Mouse (Mus musculus): ENCODE data around the gene Azgp1. TPM values are rescaled to one million over a fixed set of nuclear protein-coding genes. Genes with fewer than 3 reads are reported as not detected.
"Not testable (repeated sequence)": the region's sequence is repeated elsewhere in the genome, so short reads cannot be mapped to it uniquely, and the experiment has no call there.

Gene Azgp1
- polyA plus RNA-seq, 1 experiment from 2014 or later, result not detected

GRCm38 (mm10) chr5:138016530-138016929 is 35.2 kb downstream of the Azgp1 start:
- Histone ChIP-seq H3K4me1 (ENCODE audit: control insufficient read depth, insufficient read depth, low read depth, low read length) (no peaks in the 10 kb centered on the region), H3K9ac (ENCODE audit: low read depth, low read length) (no peak overlapping the region), H3K9me3 (ENCODE audit: control insufficient read depth, low read length) (no peaks in the 10 kb centered on the region), H3K27ac (ENCODE audit: low read depth, low read length) (no peak overlapping the region), H3K27me3 (replicated peaks; ENCODE audit: control insufficient read depth, insufficient read depth, low read length) (no peaks in the 10 kb centered on the region), H3K4me3 (ENCODE audit: low read length) (no peak overlapping the region), H3K36me3 (ENCODE audit: control insufficient read depth, insufficient read depth, low read length) (no peaks in the 10 kb centered on the region), H3K4me2 (ENCODE audit: low read length) (no peak overlapping the region)
- ATAC-seq, result no peak
- WGBS, result 86% methylated on average over 2 of the region's 2 CpGs

- H3K4me2 ChIP-seq (ENCODE audit: low read length), result no peak overlapping the region
- H3K4me1 ChIP-seq (ENCODE audit: control insufficient read depth, insufficient read depth, low read depth, low read length), result no peaks in the 10 kb centered on the region
- no peaks in the 10 kb centered on the region for H3K9me3 ChIP-seq (ENCODE audit: control insufficient read depth, low read length)
- no peak for ATAC-seq
- H3K27ac ChIP-seq (ENCODE audit: low read depth, low read length), result no peak overlapping the region
- no peak overlapping the region for H3K9ac ChIP-seq (ENCODE audit: low read depth, low read length)
- no peaks in the 10 kb centered on the region for H3K27me3 ChIP-seq (replicated peaks; ENCODE audit: control insufficient read depth, insufficient read depth, low read length)
- no peak overlapping the region for H3K4me3 ChIP-seq (ENCODE audit: low read length)
- no peaks in the 10 kb centered on the region for H3K36me3 ChIP-seq (ENCODE audit: control insufficient read depth, insufficient read depth, low read length)
These were observed 35.7 kb downstream of the Azgp1 start for GRCm38 (mm10) chr5:138016997-138017396.

GRCm38 (mm10) chr5:138019577-138019976 is 38.3 kb downstream of the Azgp1 start:
- not testable (repeated sequence) for H3K4me1 ChIP-seq (ENCODE audit: control insufficient read depth, insufficient read depth, low read depth, low read length); H3K9ac ChIP-seq (ENCODE audit: low read depth, low read length); H3K4me2 ChIP-seq (ENCODE audit: low read length); ATAC-seq; H3K4me3 ChIP-seq (ENCODE audit: low read length); H3K27me3 ChIP-seq (replicated peaks; ENCODE audit: control insufficient read depth, insufficient read depth, low read length); H3K9me3 ChIP-seq (ENCODE audit: control insufficient read depth, low read length); H3K27ac ChIP-seq (ENCODE audit: low read depth, low read length); H3K36me3 ChIP-seq (ENCODE audit: control insufficient read depth, insufficient read depth, low read length)
- WGBS, result 91% methylated on average over 3 of the region's 4 CpGs

GRCm38 (mm10) chr5:138020961-138021479 is 39.7 kb downstream of the Azgp1 start, which contains the start of the genes Smok3a and Smok3b:
Gene Smok3a (plus strand): TSS chr5:138021261.
Gene Smok3b (plus strand): TSS chr5:138021429.
- H3K4me3 ChIP-seq (ENCODE audit: low read length); H3K9ac ChIP-seq (ENCODE audit: low read depth, low read length); ATAC-seq; H3K4me2 ChIP-seq (ENCODE audit: low read length); H3K4me1 ChIP-seq (ENCODE audit: control insufficient read depth, insufficient read depth, low read depth, low read length); H3K36me3 ChIP-seq (ENCODE audit: control insufficient read depth, insufficient read depth, low read length); H3K27ac ChIP-seq (ENCODE audit: low read depth, low read length); H3K27me3 ChIP-seq (replicated peaks; ENCODE audit: control insufficient read depth, insufficient read depth, low read length); H3K9me3 ChIP-seq (ENCODE audit: control insufficient read depth, low read length): not testable (repeated sequence)
- WGBS, result 93% methylated on average over 3 of the region's 7 CpGs

Other genes starting within 250 kb of the Azgp1 start
- 44.0 and 50.2 TPM in 2 replicates for gene Nyap1, start 239.9 kb upstream of the Azgp1 start, polyA plus RNA-seq (2015; fragmentation: Nextera tagmentation; extraction: Ambion mirVana)
- 101 and 150 TPM in 2 replicates for gene Tsc22d4, start 235.8 kb upstream of the Azgp1 start, polyA plus RNA-seq (2015; fragmentation: Nextera tagmentation; extraction: Ambion mirVana)
- gene Ppp1r35, start 202.7 kb upstream of the Azgp1 start, polyA plus RNA-seq (2015; fragmentation: Nextera tagmentation; extraction: Ambion mirVana), result 34.9 and 41.8 TPM in 2 replicates
- 11.1 and 12.2 TPM in 2 replicates for gene Mepce, start 193.9 kb upstream of the Azgp1 start, polyA plus RNA-seq (2015; fragmentation: Nextera tagmentation; extraction: Ambion mirVana)
- gene Zcwpw1, start 193.7 kb upstream of the Azgp1 start, polyA plus RNA-seq (2015; fragmentation: Nextera tagmentation; extraction: Ambion mirVana), result 11.2 and 13.5 TPM in 2 replicates
- gene Pilra, start 145.2 kb upstream of the Azgp1 start, polyA plus RNA-seq (2015; fragmentation: Nextera tagmentation; extraction: Ambion mirVana), result 0.17 and 0.51 TPM in 2 replicates
- gene Pilrb1, start 123.4 kb upstream of the Azgp1 start, polyA plus RNA-seq (2015; fragmentation: Nextera tagmentation; extraction: Ambion mirVana), result not detected in 2 replicates
- not detected in 2 replicates for gene Pilrb2, start 109.7 kb upstream of the Azgp1 start, polyA plus RNA-seq (2015; fragmentation: Nextera tagmentation; extraction: Ambion mirVana)
- gene Cyp3a13, start 59.9 kb upstream of the Azgp1 start, polyA plus RNA-seq (2015; fragmentation: Nextera tagmentation; extraction: Ambion mirVana), result not detected in 2 replicates
- 1.9 and 2.0 TPM in 2 replicates for gene Gjc3, start 18.4 kb upstream of the Azgp1 start, polyA plus RNA-seq (2015; fragmentation: Nextera tagmentation; extraction: Ambion mirVana)
- gene Smok3a, start 39.7 kb downstream of the Azgp1 start, polyA plus RNA-seq (2015; fragmentation: Nextera tagmentation; extraction: Ambion mirVana), result not detected in 2 replicates
- not detected in 2 replicates for gene Smok3b, start 39.9 kb downstream of the Azgp1 start, polyA plus RNA-seq (2015; fragmentation: Nextera tagmentation; extraction: Ambion mirVana)
- not detected in 2 replicates for gene Smok3c, start 71.7 kb downstream of the Azgp1 start, polyA plus RNA-seq (2015; fragmentation: Nextera tagmentation; extraction: Ambion mirVana)
- gene Zkscan1, start 103.6 kb downstream of the Azgp1 start, polyA plus RNA-seq (2015; fragmentation: Nextera tagmentation; extraction: Ambion mirVana), result 15.9 and 20.5 TPM in 2 replicates
- gene Zscan21, start 135.4 kb downstream of the Azgp1 start, polyA plus RNA-seq (2015; fragmentation: Nextera tagmentation; extraction: Ambion mirVana), result 79.0 and 82.3 TPM in 2 replicates
- 22.7 and 22.9 TPM in 2 replicates for gene Zfp113, start 174.2 kb downstream of the Azgp1 start, polyA plus RNA-seq (2015; fragmentation: Nextera tagmentation; extraction: Ambion mirVana)
- gene Cops6, start 179.6 kb downstream of the Azgp1 start, polyA plus RNA-seq (2015; fragmentation: Nextera tagmentation; extraction: Ambion mirVana), result 319 and 340 TPM in 2 replicates
- gene Ap4m1, start 190.5 kb downstream of the Azgp1 start, polyA plus RNA-seq (2015; fragmentation: Nextera tagmentation; extraction: Ambion mirVana), result 20.3 and 22.9 TPM in 2 replicates
- 68.0 and 80.4 TPM in 2 replicates for gene Mcm7, start 190.9 kb downstream of the Azgp1 start, polyA plus RNA-seq (2015; fragmentation: Nextera tagmentation; extraction: Ambion mirVana)
- 64.7 and 75.2 TPM in 2 replicates for gene Taf6, start 205.9 kb downstream of the Azgp1 start, polyA plus RNA-seq (2015; fragmentation: Nextera tagmentation; extraction: Ambion mirVana)
- 28.2 and 30.3 TPM in 2 replicates for gene Cnpy4, start 206.0 kb downstream of the Azgp1 start, polyA plus RNA-seq (2015; fragmentation: Nextera tagmentation; extraction: Ambion mirVana)
- gene Mblac1, start 212.8 kb downstream of the Azgp1 start, polyA plus RNA-seq (2015; fragmentation: Nextera tagmentation; extraction: Ambion mirVana), result 12.8 and 14.5 TPM in 2 replicates
- 0.06 TPM in 1 of 2 replicates, not detected in the other for gene Nxpe5, start 244.4 kb downstream of the Azgp1 start, polyA plus RNA-seq (2015; fragmentation: Nextera tagmentation; extraction: Ambion mirVana)

Measured in hindbrain, embryonic 16.5 days (tissue).